Mouse (Mus musculus) C2C12 (cell line): ENCODE data around the gene Isoc2a. TPM values are rescaled to one million over a fixed set of nuclear protein-coding genes. Genes with fewer than 3 reads are reported as not detected.

ENCODE experiments used
- H3K27me3 ChIP-seq: one replicate; pipeline ENCODE4 v1.6.1; 2011; ENCODE audit not compliant: control insufficient read depth, insufficient read depth, insufficient read length
- H3K36me3 ChIP-seq: one replicate; pipeline ENCODE4 v1.6.1; 2011; ENCODE audit not compliant: control insufficient read depth, insufficient read depth
- H3K4me3 ChIP-seq: one replicate; pipeline ENCODE4 v1.5.1; 2011; ENCODE audit warnings: mild to moderate bottlenecking, control low read depth; ENCODE audit not compliant: poor library complexity, insufficient read depth, severe bottlenecking
- H3K79me2 ChIP-seq: one replicate; pipeline ENCODE4 v1.6.1; 2011; ENCODE audit not compliant: control insufficient read depth, insufficient read depth
- H3K79me3 ChIP-seq: one replicate; pipeline ENCODE4 v1.6.1; 2011; ENCODE audit warnings: low read depth, control low read depth
- H3ac ChIP-seq: one replicate; pipeline ENCODE3; 2011; ENCODE audit warnings: low read depth; ENCODE audit not compliant: control insufficient read depth, insufficient read length
- CEBPB ChIP-seq: IDR thresholded peaks from one replicate; pipeline ENCODE4 v1.6.1; 2011; ENCODE audit warnings: low read depth, mild to moderate bottlenecking, control low read depth, moderate library complexity
- CTCF ChIP-seq: IDR thresholded peaks from one replicate; pipeline ENCODE4 v1.5.1; 2011; ENCODE audit not compliant: control insufficient read depth, insufficient read depth, insufficient read length
- FOSL1 ChIP-seq: IDR thresholded peaks from one replicate; pipeline ENCODE4 v1.8.0; 2011; ENCODE audit warnings: mild to moderate bottlenecking, low read length; ENCODE audit not compliant: poor library complexity, insufficient read depth, severe bottlenecking
- MAX ChIP-seq: IDR thresholded peaks from one replicate; pipeline ENCODE4 v1.6.1; 2011; ENCODE audit warnings: mild to moderate bottlenecking, control low read depth
- MYOD1 ChIP-seq: IDR thresholded peaks from one replicate; pipeline ENCODE4 v1.6.1; 2011; ENCODE audit warnings: low read depth; ENCODE audit not compliant: control insufficient read depth, insufficient read length
- MYOG ChIP-seq: IDR thresholded peaks from one replicate; pipeline ENCODE4 v1.6.1; 2011; ENCODE audit not compliant: control insufficient read depth, insufficient read length; ENCODE audit errors: extremely low read depth
- USF1 ChIP-seq: IDR thresholded peaks from one replicate; pipeline ENCODE4 v1.6.1; 2011; ENCODE audit warnings: low read depth, mild to moderate bottlenecking, control low read depth, moderate library complexity
- polyA plus RNA-seq: library from polyadenylated mRNA; unstranded; fragments of >200 nt; fragmentation: generic; extraction: Trizol; gene quantifications from one replicate; pipeline ENCODE4 v1.2.1, GENCODE M21; 2012; ENCODE audit warnings: missing spikeins

Gene Isoc2a
- polyA plus RNA-seq, 1 experiment = 3.7 TPM

DNA sequence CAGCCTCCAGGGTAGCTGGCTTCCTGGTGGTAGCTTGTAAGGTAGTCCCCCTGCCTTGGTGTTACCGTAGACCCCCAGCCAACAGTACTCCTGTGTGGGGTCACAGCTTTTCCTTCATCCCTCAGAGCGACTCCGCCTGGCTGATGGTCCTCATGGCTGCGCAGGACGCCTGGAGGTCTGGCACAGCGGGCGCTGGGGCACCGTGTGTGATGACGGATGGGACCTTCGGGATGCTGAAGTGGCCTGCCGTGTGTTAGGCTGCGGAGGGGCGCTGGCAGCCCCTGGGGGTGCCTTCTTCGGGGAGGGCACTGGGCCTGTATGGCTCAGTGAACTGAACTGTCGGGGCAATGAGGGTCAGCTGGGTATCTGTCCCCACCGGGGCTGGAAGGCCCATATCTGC is 49.9 kb downstream of the Isoc2a start:
- Histone ChIP-seq H3K79me2 (no peaks in the 10 kb centered on the region), H3K27me3 (no peaks in the 10 kb centered on the region), H3ac (no peak overlapping the region), H3K36me3 (no peaks in the 10 kb centered on the region), H3K4me3 (no peak overlapping the region), H3K79me3 (no peaks in the 10 kb centered on the region)
- no peak for TF ChIP-seq FOSL1
- no peak for TF ChIP-seq MAX
- no peak for TF ChIP-seq MYOG

GRCm38 (mm10) chr7:4927711-4928110 is 50.8 kb downstream of the Isoc2a start:
- Histone ChIP-seq H3K79me2 (no peaks in the 10 kb centered on the region), H3K36me3 (no peaks in the 10 kb centered on the region), H3K4me3 (no peak overlapping the region), H3K79me3 (no peaks in the 10 kb centered on the region), H3K27me3 (no peaks in the 10 kb centered on the region), H3ac (no peak overlapping the region)
- TF ChIP-seq MAX (no peak), USF1 (no peak), CEBPB (no peak), MYOG (no peak), CTCF (no peak), MYOD1 (no peak)

DNA sequence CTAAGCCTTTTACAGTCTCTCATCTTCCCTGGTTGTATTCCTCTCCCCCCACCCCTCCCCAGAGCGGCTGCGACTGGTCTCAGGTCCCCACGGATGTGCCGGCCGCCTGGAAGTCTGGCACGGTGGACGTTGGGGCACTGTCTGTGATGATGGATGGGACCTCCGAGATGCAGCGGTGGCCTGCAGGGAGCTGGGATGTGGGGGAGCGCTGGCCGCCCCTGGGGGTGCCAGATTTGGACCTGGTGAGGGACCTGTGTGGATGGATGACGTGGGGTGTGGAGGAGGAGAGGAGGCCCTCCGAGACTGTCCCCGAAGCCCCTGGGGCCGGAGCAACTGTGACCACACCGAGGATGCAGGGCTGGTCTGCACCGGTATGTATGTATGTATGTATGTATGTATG is 51.4 kb downstream of the Isoc2a start:
- Histone ChIP-seq H3ac (no peak overlapping the region), H3K27me3 (no peaks in the 10 kb centered on the region), H3K36me3 (no peaks in the 10 kb centered on the region), H3K79me2 (no peaks in the 10 kb centered on the region), H3K4me3 (no peak overlapping the region), H3K79me3 (no peaks in the 10 kb centered on the region)
- TF ChIP-seq MYOD1 (no peak), CEBPB (no peak), MAX (no peak), FOSL1 (no peak), MYOG (no peak), USF1 (no peak), CTCF (no peak)

DNA sequence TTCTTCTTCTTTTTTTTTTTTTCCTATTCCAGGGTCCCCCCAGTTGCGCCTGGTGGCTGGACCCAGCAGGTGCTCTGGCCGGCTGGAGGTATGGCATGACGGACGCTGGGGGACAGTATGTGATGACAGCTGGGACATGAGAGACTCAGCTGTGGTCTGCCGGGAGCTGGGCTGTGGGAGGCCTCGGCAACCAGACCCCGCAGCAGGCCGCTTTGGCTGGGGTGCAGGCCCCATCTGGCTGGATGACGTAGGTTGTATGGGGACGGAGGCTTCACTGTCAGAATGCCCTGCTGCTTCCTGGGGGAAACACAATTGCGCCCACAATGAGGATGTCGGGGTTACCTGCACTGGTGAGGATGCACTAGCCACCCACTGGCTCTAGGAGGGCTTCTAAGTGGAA is 56.1 kb downstream of the Isoc2a start:
- Histone ChIP-seq H3K79me3 (no peaks in the 10 kb centered on the region), H3K79me2 (no peaks in the 10 kb centered on the region), H3ac (no peak overlapping the region), H3K4me3 (no peak overlapping the region), H3K36me3 (no peaks in the 10 kb centered on the region), H3K27me3 (no peaks in the 10 kb centered on the region)
- TF ChIP-seq CEBPB = no peak

- H3K79me3 ChIP-seq = no peaks in the 10 kb centered on the region
- no peaks in the 10 kb centered on the region for H3K36me3 ChIP-seq
- no peak overlapping the region for H3K4me3 ChIP-seq
- no peak for TF ChIP-seq MYOD1
- no peak for TF ChIP-seq MAX
- no peak for TF ChIP-seq CTCF
- TF ChIP-seq MYOG = no peak
- TF ChIP-seq CEBPB = no peak
- TF ChIP-seq USF1 = no peak
- TF ChIP-seq FOSL1 = no peak
- no peaks in the 10 kb centered on the region for H3K79me2 ChIP-seq
- no peaks in the 10 kb centered on the region for H3K27me3 ChIP-seq
- H3ac ChIP-seq = no peak overlapping the region
Measured at GRCm38 (mm10) chr7:4934160-4934914, 57.4 kb downstream of the Isoc2a start.

DNA sequence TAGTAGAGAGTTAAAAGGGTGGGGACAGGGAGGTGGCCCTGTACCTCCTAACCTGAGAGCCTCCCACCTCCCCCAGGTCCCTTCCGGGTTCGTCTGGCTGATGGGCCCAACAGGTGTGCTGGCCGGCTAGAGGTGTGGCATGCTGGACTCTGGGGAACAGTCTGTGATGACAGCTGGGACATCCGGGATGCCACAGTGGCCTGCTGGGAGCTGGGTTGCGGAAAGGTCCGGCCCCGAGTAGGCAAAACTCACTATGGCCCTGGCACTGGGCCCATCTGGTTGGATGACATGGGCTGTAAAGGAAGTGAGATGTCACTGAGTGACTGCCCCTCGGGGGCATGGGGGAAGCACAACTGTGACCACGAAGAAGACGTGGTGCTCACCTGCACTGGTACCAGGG is 59.9 kb downstream of the Isoc2a start:
- Histone ChIP-seq H3K79me3 (no peaks in the 10 kb centered on the region), H3K27me3 (no peaks in the 10 kb centered on the region), H3K79me2 (no peaks in the 10 kb centered on the region), H3ac (no peak overlapping the region), H3K36me3 (no peaks in the 10 kb centered on the region), H3K4me3 (no peak overlapping the region)
- TF ChIP-seq USF1 (no peak), CTCF (no peak), MYOG (no peak), MAX (no peak), MYOD1 (no peak), CEBPB (no peak), FOSL1 (no peak)

- Histone ChIP-seq H3K27me3 (no peaks in the 10 kb centered on the region), H3K79me3 (no peaks in the 10 kb centered on the region), H3K79me2 (no peaks in the 10 kb centered on the region), H3ac (no peak overlapping the region), H3K36me3 (no peaks in the 10 kb centered on the region), H3K4me3 (no peak overlapping the region)
- TF ChIP-seq MYOD1 = no peak
- TF ChIP-seq FOSL1 = no peak
- no peak for TF ChIP-seq CEBPB
- TF ChIP-seq MAX = no peak
- TF ChIP-seq USF1 = no peak
- no peak for TF ChIP-seq MYOG
- no peak for TF ChIP-seq CTCF
Measured at GRCm38 (mm10) chr7:4937392-4937791, 60.4 kb downstream of the Isoc2a start.
